Mouse (Mus musculus): ENCODE measurements around the gene Gmppa. TPM values are rescaled to one million over a fixed set of nuclear protein-coding genes. Genes with fewer than 3 reads are reported as not detected.
A peak's percentile ranks its signal among the peaks of the same experiment; 100 is the strongest.

The Gmppa gene
- total RNA-seq, 2 experiments from 2014 or later: 39.7 to 40.1 TPM

DNA sequence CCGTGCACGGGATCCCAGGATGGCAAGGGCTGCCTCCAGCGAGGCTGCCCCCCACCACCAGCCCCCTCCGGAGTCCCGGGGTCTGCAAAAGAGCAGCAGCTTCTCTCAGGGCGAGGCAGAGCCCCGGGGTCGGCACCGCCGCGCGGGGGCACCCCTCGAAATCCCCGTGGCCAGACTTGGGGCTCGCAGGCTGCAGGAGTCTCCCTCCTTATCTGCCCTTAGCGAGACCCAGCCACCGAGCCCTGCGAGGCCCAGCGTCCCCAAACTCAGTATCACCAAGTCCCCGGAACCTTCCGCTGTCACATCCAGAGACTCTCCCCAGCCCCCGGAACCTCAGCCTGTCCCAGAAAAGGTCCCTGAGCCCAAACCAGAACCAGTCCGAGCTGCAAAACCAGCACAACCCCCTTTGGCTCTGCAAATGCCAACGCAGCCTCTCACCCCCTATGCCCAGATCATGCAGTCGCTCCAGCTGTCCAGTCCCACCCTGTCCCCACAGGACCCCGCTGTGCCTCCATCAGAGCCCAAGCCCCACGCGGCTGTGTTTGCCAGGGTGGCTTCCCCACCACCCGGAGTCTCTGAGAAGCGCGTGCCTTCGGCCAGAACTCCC lies 13.4 kb upstream of the Gmppa start:
- no peak for DNase-seq
- intact Hi-C loops (cut with DNase I): loop anchor here (2.0 kb wide), 1 partner anchor 44 kb away; no protein-coding TSS in a partner anchor

DNA sequence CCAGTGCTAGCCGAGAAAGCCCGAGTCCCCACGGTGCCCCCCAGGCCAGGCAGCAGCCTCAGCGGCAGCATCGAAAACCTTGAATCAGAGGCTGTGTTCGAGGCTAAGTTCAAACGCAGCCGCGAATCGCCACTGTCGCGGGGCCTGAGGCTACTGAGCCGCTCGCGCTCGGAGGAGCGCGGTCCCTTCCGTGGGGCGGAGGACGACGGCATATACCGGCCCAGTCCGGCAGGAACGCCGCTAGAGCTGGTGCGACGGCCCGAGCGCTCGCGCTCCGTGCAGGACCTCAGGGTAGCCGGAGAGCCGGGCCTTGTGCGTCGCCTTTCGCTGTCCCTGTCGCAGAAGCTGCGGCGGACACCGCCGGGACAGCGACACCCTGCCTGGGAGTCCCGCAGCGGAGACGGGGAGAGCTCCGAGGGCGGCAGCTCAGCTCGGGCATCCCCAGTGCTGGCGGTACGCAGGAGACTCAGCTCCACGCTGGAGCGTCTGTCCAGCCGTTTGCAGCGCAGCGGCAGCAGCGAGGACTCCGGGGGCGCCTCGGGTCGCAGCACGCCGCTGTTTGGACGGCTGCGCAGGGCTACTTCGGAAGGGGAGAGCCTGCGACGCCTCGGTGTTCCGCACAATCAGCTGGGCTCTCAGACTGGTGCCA lies 12.8 kb upstream of the Gmppa start:
- intact Hi-C loops (cut with DNase I): loop anchor here (2.0 kb wide), 1 partner anchor 44 kb away; no protein-coding TSS in a partner anchor
- no peak for DNase-seq

DNA sequence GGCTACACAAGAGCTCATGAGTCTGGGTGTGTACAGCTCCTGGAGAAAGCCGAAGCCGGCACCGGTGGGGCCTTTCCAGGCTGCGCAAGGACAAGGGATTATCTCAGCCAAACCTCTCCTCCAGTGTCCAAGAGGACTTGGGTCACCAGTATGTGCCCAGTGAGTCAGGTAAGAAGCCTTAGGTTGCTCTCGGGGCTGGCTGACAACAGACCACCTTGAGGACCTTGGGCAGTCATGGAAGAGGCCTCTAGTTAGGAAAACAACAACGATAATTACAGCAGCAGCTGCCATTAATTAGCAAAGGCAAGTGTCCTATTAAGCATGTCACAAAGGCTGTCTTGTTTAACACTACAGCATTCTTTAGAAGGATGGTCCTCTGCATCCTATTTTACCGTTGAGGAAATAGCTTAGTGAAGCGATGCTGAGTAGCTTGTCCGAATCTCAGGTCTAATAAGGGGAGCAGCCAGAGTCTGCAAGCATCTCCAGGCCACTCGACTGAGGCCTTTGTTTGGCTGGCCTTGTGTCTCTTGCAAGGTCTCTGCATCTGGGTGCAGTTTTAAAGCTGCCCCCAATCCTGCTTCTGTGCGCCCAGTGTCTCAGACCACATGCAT lies 11.8 kb upstream of the Gmppa start:
- DNase-seq: no peak
- intact Hi-C loops (cut with DNase I): loop anchor here (2.0 kb wide), 1 partner anchor 43 kb away; no protein-coding TSS in a partner anchor

DNA sequence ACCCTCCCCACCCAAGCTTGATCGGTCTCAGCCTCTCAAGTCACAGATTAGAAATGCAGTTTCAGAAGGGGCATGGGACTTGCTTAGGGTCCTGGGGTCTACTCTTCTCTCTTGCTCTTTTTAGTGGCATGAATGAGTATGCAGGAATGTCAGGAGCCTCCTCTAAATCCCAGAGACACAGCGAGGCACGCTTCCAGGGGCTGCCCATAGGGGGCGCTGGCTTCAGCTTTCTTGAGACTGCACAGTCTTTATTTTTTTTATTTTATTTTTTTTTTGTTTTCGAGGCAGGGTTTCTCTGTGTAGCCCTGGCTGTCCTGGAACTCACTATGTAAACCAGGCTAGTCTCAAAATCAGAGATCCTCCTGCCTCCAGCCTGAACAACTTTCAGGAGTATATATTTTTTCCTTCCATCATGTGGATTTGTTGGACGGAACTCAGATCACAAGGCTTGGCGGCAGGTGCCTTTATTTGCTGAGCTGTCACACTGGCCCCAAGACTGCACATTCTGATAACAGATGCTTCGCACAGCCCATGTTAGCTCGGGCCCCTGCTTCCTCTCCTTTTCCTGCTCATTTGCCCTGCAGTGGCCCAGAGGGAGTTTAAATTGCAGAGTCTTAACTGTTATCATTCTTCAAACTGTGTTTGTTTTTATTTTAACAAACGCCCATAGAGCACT lies 9.8 kb upstream of the Gmppa start:
- intact Hi-C loops (cut with DNase I): no loop called here
- peak in 1 of 2 experiments; percentile 64 for DNase-seq

DNA sequence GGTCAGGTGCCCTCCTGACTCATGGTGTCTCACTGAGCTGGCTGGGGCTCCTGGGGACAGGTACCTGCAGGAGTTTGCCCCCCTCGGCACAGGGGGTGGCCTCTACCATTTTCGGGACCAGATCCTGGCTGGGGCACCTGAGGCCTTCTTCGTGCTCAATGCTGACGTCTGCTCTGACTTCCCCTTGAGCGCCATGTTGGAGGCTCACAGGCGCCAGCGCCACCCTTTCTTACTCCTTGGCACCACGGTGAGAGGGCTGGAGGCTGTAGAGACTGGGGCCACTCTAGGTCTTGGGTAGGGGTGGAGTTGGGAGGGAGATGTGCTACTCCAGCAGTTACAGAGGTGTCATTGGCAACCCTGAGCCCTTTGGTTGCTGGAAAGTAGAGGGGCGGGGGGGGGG lies 3.1 kb downstream of the Gmppa start:
- no peak for DNase-seq
- intact Hi-C loops (cut with DNase I): no loop called here

DNA sequence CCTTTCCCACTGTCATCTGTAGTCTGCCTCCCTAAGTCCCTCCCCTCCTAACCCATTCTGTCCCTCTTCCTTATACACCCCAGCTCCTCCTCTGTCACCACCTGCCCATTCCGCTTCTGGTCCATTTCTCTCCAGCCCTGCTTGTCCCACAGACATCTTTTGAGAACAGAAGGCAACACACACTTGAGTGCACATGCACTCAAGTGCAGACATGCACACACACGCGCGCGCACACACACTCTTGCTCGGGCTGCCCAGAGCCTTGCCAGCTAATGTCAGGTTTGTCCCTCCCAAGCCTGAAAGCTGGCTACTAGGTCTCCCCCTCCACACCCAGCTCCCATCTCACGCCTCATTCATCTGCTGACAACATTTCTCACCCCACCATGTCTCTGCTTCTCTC lies 4.9 kb downstream of the Gmppa start:
- DNase-seq: no peak
- intact Hi-C loops (cut with DNase I): no loop called here

DNA sequence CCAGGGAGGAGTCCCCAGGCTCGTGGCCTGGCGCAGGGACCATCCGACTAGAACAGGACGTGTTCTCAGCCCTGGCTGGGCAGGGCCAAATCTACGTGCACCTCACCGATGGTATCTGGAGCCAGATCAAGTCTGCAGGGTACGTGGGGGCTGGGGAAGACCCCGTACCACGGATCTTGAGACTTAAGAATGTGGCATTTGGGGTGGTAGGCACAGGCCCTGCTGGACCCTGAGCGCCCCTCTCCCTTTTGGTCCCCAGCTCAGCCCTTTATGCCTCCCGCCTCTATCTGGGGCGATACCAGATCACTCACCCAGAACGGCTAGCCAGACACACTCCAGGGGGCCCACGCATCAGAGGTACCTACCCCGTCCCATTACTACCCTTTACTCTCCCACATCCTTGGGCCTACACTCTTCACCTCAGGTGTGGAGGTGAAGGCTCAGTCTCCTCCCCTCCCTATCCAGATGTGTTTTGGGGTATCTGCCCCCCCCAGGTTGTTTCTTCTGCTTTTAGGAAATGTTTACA lies 5.8 kb downstream of the Gmppa start:
- intact Hi-C loops (cut with DNase I): no loop called here
- no peak for DNase-seq

DNA sequence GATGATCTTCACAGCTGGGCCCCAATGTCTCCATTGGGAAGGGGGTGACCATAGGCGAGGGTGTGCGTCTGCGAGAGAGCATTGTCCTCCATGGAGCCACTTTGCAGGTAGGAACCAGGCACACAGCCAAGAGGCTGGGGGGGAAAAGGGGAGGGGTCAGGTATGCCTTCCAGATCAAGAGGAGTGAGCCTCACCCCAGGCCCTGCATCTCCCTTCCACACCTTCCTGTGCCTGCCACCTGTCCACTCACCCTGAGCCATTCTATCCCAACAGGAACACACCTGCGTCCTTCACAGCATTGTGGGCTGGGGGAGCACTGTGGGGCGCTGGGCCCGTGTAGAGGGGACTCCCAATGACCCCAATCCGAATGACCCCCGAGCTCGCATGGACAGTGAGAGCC lies 6.4 kb downstream of the Gmppa start:
- DNase-seq: no peak
- intact Hi-C loops (cut with DNase I): no loop called here

DNA sequence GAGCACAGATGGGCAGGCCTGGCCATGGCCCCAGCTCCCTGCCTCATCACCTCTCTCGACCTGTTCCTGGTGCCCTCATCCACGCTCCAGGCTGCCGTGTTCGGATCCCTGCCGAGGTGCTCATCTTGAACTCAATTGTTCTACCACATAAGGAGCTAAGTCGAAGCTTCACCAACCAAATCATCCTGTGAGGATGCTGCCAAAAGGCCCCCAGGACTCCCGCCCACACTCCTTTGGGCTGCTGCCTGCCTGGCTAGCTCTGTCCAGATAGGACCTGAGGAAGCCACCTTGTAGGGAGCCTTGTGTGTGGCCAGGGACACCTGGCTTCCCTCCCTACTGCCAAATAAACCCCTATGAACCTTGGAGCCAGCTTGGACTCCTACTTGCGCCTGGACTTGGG lies 7.1 kb downstream of the Gmppa start:
- no peak for DNase-seq
- intact Hi-C loops (cut with DNase I): no loop called here

DNA sequence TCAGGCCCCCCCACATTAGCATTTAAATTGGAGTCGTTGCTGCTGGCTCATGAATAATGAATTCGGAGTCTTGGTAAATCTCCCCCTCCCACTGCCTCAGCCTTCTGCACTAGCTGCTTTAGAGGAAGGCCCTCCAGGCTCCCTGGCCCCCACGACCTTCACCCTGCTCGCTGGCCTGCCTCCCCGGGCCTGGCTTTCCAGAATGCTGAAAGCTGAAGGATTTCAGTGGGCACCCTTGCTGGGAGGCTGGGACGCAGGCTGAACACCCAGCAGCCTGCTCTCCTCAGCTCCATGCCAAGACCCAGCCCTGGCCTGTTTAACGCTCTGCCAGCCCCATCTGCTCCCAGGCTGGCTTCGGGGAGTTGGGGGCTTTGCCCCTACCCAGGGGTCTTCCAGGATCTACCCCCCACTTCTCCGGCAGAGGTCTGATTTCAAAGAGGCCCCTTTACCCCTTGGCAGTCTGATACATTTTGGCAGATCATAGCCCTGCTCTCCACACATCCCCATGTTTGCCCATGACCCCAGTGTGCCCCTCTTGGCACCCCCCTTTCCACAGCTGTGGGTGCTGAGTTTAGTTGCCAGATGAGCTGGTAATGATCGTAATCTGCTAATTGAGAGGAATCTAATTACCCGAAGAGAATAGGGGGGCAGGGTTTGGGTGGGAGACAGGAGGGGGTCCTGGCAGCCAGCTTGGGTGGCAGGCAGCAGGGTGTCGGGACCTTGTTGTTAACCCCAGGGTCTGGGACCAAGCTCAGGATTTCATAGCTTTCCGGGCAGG lies 7.7 kb downstream of the Gmppa start:
- intact Hi-C loops (cut with DNase I): no loop called here
- DNase-seq: no peak

DNA sequence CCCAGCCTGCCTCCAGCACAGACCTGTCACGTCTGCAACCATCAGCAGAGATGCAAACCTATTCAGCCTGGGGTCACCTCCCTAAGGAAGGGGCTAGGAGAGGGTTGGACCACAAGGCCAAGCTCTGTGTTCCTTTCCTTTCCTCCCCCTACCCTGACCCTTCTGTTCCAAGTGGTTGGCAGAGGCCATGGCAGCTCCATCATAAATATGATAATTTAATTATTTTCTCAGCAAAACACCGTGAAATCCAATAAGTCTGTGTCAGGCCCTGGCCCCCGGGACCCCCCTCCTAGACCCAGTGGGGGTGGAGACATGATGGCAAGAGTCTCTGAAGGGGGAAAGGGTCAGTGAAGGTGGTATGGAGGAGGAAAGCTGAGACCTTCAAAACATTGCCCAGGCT lies 8.5 kb downstream of the Gmppa start:
- intact Hi-C loops (cut with DNase I): no loop called here
- DNase-seq: no peak

DNA sequence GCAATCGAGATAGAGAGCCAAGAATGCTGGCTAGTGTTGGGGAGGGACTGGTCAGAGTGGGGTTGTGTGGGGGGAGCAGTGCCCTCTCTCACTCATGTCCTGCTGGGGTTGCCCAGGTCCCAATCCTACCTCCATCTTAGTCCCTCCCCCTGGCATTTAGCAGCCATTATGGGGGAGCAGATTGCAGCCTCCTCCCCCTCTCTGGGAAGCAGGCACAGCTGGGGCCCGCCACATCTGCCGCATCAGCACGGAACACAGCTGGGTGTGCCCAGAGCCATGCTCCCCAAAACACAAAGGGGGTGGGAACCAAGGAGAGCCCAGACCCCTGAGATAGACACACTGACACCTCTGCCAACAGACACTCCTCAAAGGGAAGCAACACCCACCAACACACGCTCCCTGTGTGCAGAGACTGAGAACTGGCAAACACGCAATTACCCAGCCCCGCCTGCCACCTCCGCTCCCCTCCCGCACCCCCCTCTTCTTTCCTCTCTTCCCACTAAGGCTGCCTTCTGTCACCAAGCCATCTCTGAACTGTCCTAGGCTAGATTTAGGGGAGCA lies 9.5 kb downstream of the Gmppa start:
- DNase-seq: no peak

DNA sequence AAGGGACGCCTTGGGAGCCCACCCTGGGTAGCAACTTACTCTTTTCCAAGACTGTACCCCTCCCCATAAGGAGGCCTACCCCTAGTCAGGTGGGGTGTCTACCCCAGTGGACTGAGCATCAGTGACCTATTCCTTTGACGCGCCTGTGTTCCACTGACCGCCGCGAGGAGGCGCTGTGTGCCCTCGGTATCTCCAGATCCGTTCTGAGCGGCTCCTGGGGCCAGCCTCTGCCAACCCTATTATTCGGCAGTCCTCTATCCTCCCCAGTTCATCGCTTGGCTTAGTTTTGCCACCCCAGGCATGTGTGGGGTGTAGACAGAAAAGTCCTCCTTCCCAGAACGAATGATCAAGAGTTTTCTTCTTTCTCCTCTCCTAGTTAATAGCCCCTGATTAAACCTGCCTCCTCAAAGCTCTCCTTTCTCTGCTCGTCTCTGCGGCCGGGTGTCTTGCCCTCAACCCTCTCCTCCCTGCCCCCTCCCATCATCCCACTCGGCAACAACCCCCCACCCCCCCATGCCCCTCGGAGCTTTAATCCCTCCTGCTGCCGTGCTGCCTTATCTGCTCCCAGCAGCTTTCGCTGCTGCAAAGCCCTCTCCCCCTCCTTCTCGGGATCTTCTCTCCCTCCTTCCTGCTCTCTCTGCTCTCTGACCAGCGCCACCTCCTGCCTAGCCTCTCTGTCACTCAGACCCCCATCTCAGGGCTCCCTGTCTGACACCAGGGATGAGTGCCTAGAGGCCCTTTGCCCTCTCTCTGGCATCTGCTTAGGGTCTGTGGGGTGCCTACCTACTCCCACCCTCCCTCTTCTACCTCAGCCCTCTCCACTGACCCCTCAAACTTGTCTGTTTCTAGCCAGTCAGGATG lies 10.3 kb downstream of the Gmppa start:
- DNase-seq: peak; percentile 84 to 90
- intact Hi-C loops (cut with DNase I): loop anchor here (1.0 to 5.0 kb wide), 2 partner anchors 21 to 104 kb away; no protein-coding TSS in a partner anchor

More for the DNA sequence above, 9.5 kb downstream of the Gmppa start:
- intact Hi-C loops (cut with DNase I): loop anchor here (1.0 to 5.0 kb wide), 2 partner anchors 22 to 103 kb away; no protein-coding TSS in a partner anchor

DNA sequence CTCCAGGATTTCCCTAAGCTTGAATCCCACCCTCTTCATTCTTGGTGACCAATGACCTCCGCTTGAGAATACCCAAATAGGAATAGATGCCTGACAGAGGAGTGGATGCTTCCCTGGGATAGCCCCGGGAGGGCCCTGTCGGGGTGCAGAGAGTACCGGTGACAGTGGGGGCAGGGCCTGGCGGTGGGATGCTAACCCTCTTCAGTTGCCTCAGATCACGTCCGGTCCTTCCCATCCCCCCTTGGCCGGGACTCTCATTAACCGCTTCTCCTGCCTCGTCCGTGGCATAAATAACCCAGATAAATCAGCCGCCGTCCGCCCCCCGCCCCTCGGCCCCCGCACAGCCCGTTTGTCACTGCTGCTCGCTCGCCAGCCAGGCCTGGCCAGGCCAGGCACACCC lies 10.9 kb downstream of the Gmppa start:
- intact Hi-C loops (cut with DNase I): loop anchor here (5.0 kb wide), 1 partner anchor 104 kb away; no protein-coding TSS in a partner anchor
- no peak for DNase-seq

DNA sequence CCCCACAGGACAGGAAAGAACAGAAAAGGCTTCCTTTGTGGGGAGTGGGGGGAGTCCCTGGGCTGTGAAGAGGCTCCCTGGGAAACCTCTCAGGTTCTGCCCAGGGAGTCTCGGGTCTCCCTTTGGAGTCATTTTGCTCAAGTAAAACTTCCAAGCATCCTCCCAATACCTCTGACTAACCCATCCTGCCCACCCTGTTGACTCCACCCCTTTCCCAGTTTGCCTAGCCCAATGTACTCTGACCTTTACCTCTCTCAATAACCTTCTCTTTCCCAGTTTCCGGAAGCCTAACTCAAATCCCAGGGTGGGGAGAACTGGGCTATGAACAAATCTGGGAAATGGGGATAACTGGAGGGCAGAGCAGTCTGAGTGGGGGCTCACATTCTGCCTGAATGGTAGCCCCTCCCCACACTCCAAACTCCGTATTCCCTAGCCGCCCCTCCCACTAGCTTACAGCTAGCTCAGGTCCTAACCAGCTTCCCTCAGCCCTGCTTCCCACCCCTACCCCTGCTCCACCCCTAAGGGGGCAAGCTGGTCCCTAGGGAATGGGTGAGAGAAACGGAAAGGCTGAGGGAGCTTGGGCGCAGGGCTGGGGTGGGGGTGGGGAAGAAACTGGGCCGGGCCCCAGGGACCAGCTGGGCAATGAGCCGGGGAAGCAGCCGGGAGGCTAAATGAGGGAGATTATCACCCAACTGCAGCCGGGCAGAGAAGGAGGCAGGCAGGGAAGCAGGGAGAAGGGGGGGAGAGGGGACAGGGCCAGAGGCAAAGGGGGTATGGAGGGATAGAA lies 11.7 kb downstream of the Gmppa start:
- intact Hi-C loops (cut with DNase I): loop anchor here (5.0 kb wide), 1 partner anchor 105 kb away; no protein-coding TSS in a partner anchor
- peak in 1 of 2 experiments; percentile 46 for DNase-seq

DNA sequence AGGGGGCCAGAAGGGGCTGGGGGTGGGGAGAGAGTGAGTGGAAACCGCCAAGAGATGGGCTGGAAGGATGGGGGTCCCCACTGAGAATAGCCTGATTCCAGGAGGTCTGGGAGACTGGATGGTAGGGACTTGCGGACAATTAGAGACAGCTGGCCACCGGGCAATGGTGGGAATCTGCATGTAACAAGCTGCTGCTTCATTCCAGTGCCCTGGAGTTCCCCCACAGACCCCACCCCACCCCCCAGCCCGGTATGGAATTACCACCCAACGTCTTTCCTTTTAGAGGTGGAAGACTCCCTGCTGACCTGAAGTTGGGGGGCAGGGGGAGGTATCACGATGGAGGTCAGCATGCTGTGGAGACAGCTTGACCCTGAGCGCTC lies 12.3 kb downstream of the Gmppa start:
- intact Hi-C loops (cut with DNase I): loop anchor here (5.0 kb wide), 1 partner anchor 106 kb away; no protein-coding TSS in a partner anchor
- no peak for DNase-seq

DNA sequence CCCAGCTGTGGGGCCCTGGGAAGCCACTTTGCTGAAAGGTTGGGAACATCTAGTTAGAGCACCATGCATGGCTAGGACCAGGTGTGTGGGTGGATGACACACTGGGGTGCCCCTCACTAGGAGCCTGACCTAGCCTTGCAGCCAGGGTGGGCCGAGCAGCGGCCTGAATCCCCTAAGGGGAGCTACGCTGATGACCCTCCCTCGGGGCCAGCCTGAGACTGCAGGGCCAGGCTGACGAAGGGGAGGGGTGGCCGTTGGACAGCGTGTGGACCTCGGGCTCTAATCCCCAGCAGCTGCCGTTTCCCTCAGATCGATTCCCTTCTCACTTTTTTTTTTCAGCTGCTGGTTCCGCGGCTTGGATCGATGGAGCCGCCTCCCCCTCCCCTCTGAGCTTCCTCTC lies 13.2 kb downstream of the Gmppa start:
- intact Hi-C loops (cut with DNase I): loop anchor here (5.0 kb wide), 1 partner anchor 107 kb away; no protein-coding TSS in a partner anchor

More for the DNA sequence above, 13.2 kb downstream of the Gmppa start:
- DNase-seq: no peak
